Mouse (Mus musculus): ENCODE measurements around the gene Wfikkn1.

DNA sequence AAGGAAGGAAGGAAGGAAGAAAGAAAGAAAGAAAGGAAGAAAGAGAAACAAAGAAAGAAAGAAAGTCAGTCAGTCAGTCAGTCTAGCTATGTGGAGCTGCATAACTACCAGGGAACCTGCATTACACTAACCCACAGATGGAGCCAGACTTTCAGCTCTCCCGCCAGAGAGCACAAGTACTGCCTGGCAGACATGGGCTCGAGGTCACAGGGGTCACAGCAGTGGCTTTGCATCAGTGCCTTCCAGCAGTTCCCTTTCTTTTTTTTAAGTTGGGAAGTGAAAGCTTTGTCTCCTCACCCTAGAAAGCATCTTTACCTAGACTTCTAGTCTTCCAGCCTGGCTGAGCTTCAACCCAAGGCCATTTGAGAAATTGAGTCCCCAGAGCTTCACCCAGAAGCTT, 14.8 kb upstream of the Wfikkn1 start:
- TF ChIP-seq EP300 (IDR thresholded peaks at IDR 0.05; ENCODE audit: low read depth) = no peak
- 0 out of 2 replicates have a peak, but pooled peaks have one; percentile 4 for TF ChIP-seq CTCF (IDR thresholded peaks at IDR 0.05; ENCODE audit: low read depth)
